Mouse (Mus musculus) MEL (cell line): ENCODE results near the gene Myl7. TPM values are rescaled to one million over a fixed set of nuclear protein-coding genes. Genes with fewer than 3 reads are reported as not detected.
A peak's percentile ranks its signal among the peaks of the same experiment; 100 is the strongest.

Experiments
- DNase-seq: peaks from one replicate; pipeline ENCODE4 v3.0.0; 2011; ENCODE audit warnings: low read depth, low spot score
- H3K27ac ChIP-seq: 2 replicates; pipeline ENCODE4 v1.5.1; 2012; ENCODE audit warnings: low read depth, mild to moderate bottlenecking, control low read depth, low read length, moderate library complexity; ENCODE audit not compliant: control insufficient read depth
- H3K27me3 ChIP-seq, 2 experiments: fragments of 150-350 bp in 1 of 2; sonication (generic) in 1 of 2; 2 replicates each; pipeline ENCODE4 v1.6.1; 2012; ENCODE audit warnings: low read length in 2 of 2, mild to moderate bottlenecking in 2 of 2, improper control_type of control experiment in 1 of 2, moderate library complexity in 1 of 2; ENCODE audit not compliant: insufficient read depth in 2 of 2, control insufficient read depth in 1 of 2
- H3K36me3 ChIP-seq, 2 experiments: 2 replicates each; pipeline ENCODE4 v1.6.1; 2012 to 2014; ENCODE audit warnings: low read length in 2 of 2, improper control_type of control experiment in 1 of 2, inconsistent platforms in 1 of 2, mild to moderate bottlenecking in 1 of 2; ENCODE audit not compliant: insufficient read depth in 2 of 2, control insufficient read depth in 1 of 2
- H3K4me1 ChIP-seq, 2 experiments: fragments of 150-350 bp in 1 of 2; sonication (generic) in 1 of 2; 2 replicates each; pipeline ENCODE4 v1.6.1; 2012; ENCODE audit warnings: low read length in 2 of 2, improper control_type of control experiment in 1 of 2, mild to moderate bottlenecking in 1 of 2; ENCODE audit not compliant: insufficient read depth in 2 of 2, control insufficient read depth in 1 of 2
- H3K4me3 ChIP-seq, 2 experiments: fragments of 150-350 bp in 1 of 2; sonication (generic) in 1 of 2; 2 replicates each; pipeline ENCODE4 v1.5.1; 2012; ENCODE audit warnings: low read depth in 2 of 2, low read length in 2 of 2, mild to moderate bottlenecking in 2 of 2, moderate library complexity in 2 of 2, control low read depth in 1 of 2, improper control_type of control experiment in 1 of 2; ENCODE audit not compliant: control insufficient read depth in 1 of 2, insufficient read depth in 1 of 2
- H3K79me2 ChIP-seq: 2 replicates; pipeline ENCODE4 v1.6.1; 2012; ENCODE audit warnings: mild to moderate bottlenecking, low read length, moderate library complexity; ENCODE audit not compliant: control insufficient read depth, poor library complexity, insufficient read depth
- H3K9ac ChIP-seq: 2 replicates; pipeline ENCODE4 v1.6.1; 2012; ENCODE audit warnings: low read depth, mild to moderate bottlenecking, control low read depth, low read length, moderate library complexity; ENCODE audit not compliant: control insufficient read depth, poor library complexity, severe bottlenecking
- H3K9me3 ChIP-seq: fragments of 150-350 bp; sonication (generic); replicated peaks from 2 replicates; pipeline ENCODE4 v1.6.1; 2012; ENCODE audit warnings: mild to moderate bottlenecking, low read length, improper control_type of control experiment, moderate library complexity; ENCODE audit not compliant: insufficient read depth
- CHD1 ChIP-seq: IDR thresholded peaks from 2 replicates; pipeline ENCODE4 v1.6.1; 2012; ENCODE audit warnings: low read depth, mild to moderate bottlenecking, inconsistent platforms, low read length, improper control_type of control experiment
- CHD2 ChIP-seq: IDR thresholded peaks from 2 replicates; pipeline ENCODE4 v1.6.1; 2011; ENCODE audit warnings: low read length, improper control_type of control experiment
- CTCF ChIP-seq, 3 experiments: IDR thresholded peaks in 2 of 3; conservative IDR thresholded peaks in 1 of 3; 2 replicates each; pipeline ENCODE4 v1.5.1; 2011 to 2012; ENCODE audit warnings: low read length in 3 of 3, low read depth in 2 of 3, mild to moderate bottlenecking in 2 of 3, improper control_type of control experiment in 1 of 3, inconsistent platforms in 1 of 3, mixed read lengths in 1 of 3, moderate library complexity in 1 of 3; ENCODE audit not compliant: control insufficient read depth in 1 of 3, insufficient read depth in 1 of 3, poor library complexity in 1 of 3, severe bottlenecking in 1 of 3
- E2F4 ChIP-seq: IDR thresholded peaks from 2 replicates; pipeline ENCODE4 v1.6.1; 2011; ENCODE audit warnings: low read depth, low read length, improper control_type of control experiment, borderline replicate concordance
- EP300 ChIP-seq, 2 experiments: IDR thresholded peaks; 2 replicates each; pipeline ENCODE4 v1.6.1; 2011; ENCODE audit warnings: improper control_type of control experiment in 2 of 2, low read length in 2 of 2, low read depth in 1 of 2, mild to moderate bottlenecking in 1 of 2
- GATA1 ChIP-seq: IDR thresholded peaks from 2 replicates; pipeline ENCODE4 v1.6.1; 2011; ENCODE audit warnings: low read depth, low read length, improper control_type of control experiment
- JUND ChIP-seq: IDR thresholded peaks from 2 replicates; pipeline ENCODE4 v1.6.1; 2011; ENCODE audit warnings: low read depth, mild to moderate bottlenecking, improper control_type of control experiment, low read length
- KAT2A ChIP-seq: conservative IDR thresholded peaks from 2 replicates; pipeline ENCODE4 v1.6.1; 2012; ENCODE audit warnings: low read depth, low read length, improper control_type of control experiment, inconsistent platforms
- MAX ChIP-seq: IDR thresholded peaks from 2 replicates; pipeline ENCODE4 v1.6.1; 2011; ENCODE audit warnings: low read length, improper control_type of control experiment
- MXI1 ChIP-seq: IDR thresholded peaks from 2 replicates; pipeline ENCODE4 v1.6.1; 2011; ENCODE audit warnings: mild to moderate bottlenecking, low read depth, low read length, improper control_type of control experiment
- MYB ChIP-seq: IDR thresholded peaks from 2 replicates; pipeline ENCODE4 v1.6.1; 2011; ENCODE audit warnings: mild to moderate bottlenecking, low read depth, low read length, improper control_type of control experiment
- NRF1 ChIP-seq: IDR thresholded peaks from 2 replicates; pipeline ENCODE4 v1.6.1; 2014; ENCODE audit warnings: low read depth, mild to moderate bottlenecking, inconsistent platforms, low read length, improper control_type of control experiment, moderate library complexity; ENCODE audit not compliant: poor library complexity, insufficient read depth, severe bottlenecking
- POLR2AphosphoS2 ChIP-seq: IDR thresholded peaks from 2 replicates; pipeline ENCODE4 v1.6.1; 2011; ENCODE audit warnings: low read length, improper control_type of control experiment
- POLR2AphosphoS5 ChIP-seq: IDR thresholded peaks from 2 replicates; pipeline ENCODE4 v1.6.1; 2012; ENCODE audit warnings: low read depth, borderline replicate concordance, mild to moderate bottlenecking, inconsistent platforms, low read length, moderate library complexity, mixed read lengths
- RCOR1 ChIP-seq: IDR thresholded peaks from 2 replicates; pipeline ENCODE4 v1.6.1; 2012; ENCODE audit warnings: low read depth, mild to moderate bottlenecking, inconsistent platforms, low read length, improper control_type of control experiment
- SIN3A ChIP-seq: IDR thresholded peaks from 2 replicates; pipeline ENCODE4 v1.6.1; 2012; ENCODE audit warnings: low read length, improper control_type of control experiment, inconsistent platforms
- SMC3 ChIP-seq: IDR thresholded peaks from 2 replicates; pipeline ENCODE4 v1.6.1; 2011; ENCODE audit warnings: low read depth, low read length, improper control_type of control experiment
- TAL1 ChIP-seq: IDR thresholded peaks from 2 replicates; pipeline ENCODE4 v1.6.1; 2012; ENCODE audit warnings: mild to moderate bottlenecking, inconsistent platforms, low read length, moderate library complexity, mixed read lengths
- TBP ChIP-seq: IDR thresholded peaks from 2 replicates; pipeline ENCODE4 v1.8.0; 2011; ENCODE audit warnings: low read depth, low read length, improper control_type of control experiment
- TCF12 ChIP-seq: IDR thresholded peaks from 2 replicates; pipeline ENCODE4 v1.6.1; 2014; ENCODE audit warnings: low read depth, mild to moderate bottlenecking, inconsistent platforms, low read length, improper control_type of control experiment, moderate library complexity
- USF2 ChIP-seq, 2 experiments: IDR thresholded peaks; 2 replicates each; pipeline ENCODE4 v1.6.1; 2011 to 2012; ENCODE audit warnings: improper control_type of control experiment in 2 of 2, low read length in 2 of 2, borderline replicate concordance in 1 of 2, inconsistent platforms in 1 of 2, low read depth in 1 of 2, mild to moderate bottlenecking in 1 of 2; ENCODE audit not compliant: insufficient read depth in 1 of 2
- ZMIZ1 ChIP-seq: IDR thresholded peaks from 2 replicates; pipeline ENCODE4 v1.6.1; 2012; ENCODE audit warnings: low read depth, mild to moderate bottlenecking, inconsistent platforms, low read length, improper control_type of control experiment, moderate library complexity
- polyA plus RNA-seq, 2 experiments: library from polyadenylated mRNA; stranded (reverse) in 1 of 2; unstranded in 1 of 2; fragments of >175 nt in 1 of 2; fragments of >200 nt in 1 of 2; gene quantifications; 2 replicates each; pipeline versions ENCODE4 v1.2.1 to v1.2.4; 2012; ENCODE audit warnings: low replicate concordance in 2 of 2, low read depth in 1 of 2; ENCODE audit not compliant: insufficient read length in 2 of 2, insufficient read depth in 1 of 2, missing spikeins in 1 of 2
- total RNA-seq: library from RNA; depleted of rRNA; stranded (reverse); fragments of 300-350 nt; gene quantifications from 2 replicates; pipeline ENCODE4 v1.2.3, GENCODE M21; 2012

Gene Myl7
- total and polyA plus RNA-seq, 3 experiments: not detected

DNA sequence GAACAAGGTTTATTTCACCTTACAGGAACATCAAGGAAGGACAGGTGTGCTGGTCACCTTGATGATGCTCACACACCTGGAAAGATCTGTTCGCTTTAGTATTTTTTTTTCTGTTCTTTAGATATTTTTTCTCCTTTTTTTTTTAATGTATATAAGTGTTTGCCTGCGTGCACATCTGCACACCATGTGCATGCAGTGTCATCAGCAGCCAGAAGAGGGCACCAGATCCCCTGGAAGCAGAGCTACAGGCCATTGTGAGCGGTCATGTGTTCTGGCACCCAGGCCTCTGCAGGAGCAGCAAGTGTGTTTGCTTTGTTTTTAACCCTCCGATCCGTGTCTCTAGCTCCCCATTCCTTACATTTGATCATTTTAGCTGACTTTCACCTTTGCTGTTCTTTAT, 18.7 kb downstream of the Myl7 start (continued):
- TF ChIP-seq TAL1 (no peak), KAT2A (no peak), CTCF (IDR thresholded peaks at IDR 0.05 in 2 of 3, conservative IDR thresholded peaks at IDR 0.05 in 1 of 3; ENCODE audit: control insufficient read depth in 1 of 3, insufficient read depth in 1 of 3, low read depth in 2 of 3, low read length in 3 of 3, poor library complexity in 1 of 3, severe bottlenecking in 1 of 3) (peak; percentile 83 to 91 (median 84)), MYB (no peak)

GRCm38 (mm10) chr11:5878661-5879060, 19.9 kb downstream of the Myl7 start:
- H3K9me3 ChIP-seq: no peaks in the 10 kb centered on the region
- H3K27ac ChIP-seq: peak overlapping the region; percentile 82
- H3K36me3 ChIP-seq: peaks cover 0 to 8% of the 10 kb centered on the region in 2 experiments; a peak in 3 of 4 replicates
- TF ChIP-seq NRF1 (no peak), POLR2AphosphoS5 (no peak), TBP (no peak), JUND (no peak), CHD2 (no peak), RCOR1 (no peak), GATA1 (no peak), EP300 (IDR thresholded peaks at IDR 0.05; ENCODE audit: low read depth in 1 of 2, low read length in 2 of 2) (0 out of 4 replicates have a peak, but pooled peaks of 1 of the 2 experiments have one; percentile 6), POLR2AphosphoS2 (no peak), TAL1 (no peak), CHD1 (peak; percentile 10; the same call in 1 of the 2 replicates), ZMIZ1 (no peak), USF2 (IDR thresholded peaks at IDR 0.05; ENCODE audit: borderline replicate concordance in 1 of 2, insufficient read depth in 1 of 2, low read depth in 1 of 2, low read length in 2 of 2) (no peak), SMC3 (no peak), MAX (peak; percentile 15), TCF12 (peak; percentile 1; the same call in 1 of the 2 replicates), MXI1 (peak; percentile 71), SIN3A (no peak; the same call in 1 of the 2 replicates), E2F4 (no peak)
- peak overlapping the region; percentile 67 to 70 for H3K4me3 ChIP-seq
- peaks cover 11% of the 10 kb centered on the region for H3K79me2 ChIP-seq
- peak; percentile 84 for DNase-seq
- peaks cover 3 to 11% of the 10 kb centered on the region in 2 experiments; a peak in 3 of 4 replicates for H3K4me1 ChIP-seq
- no peaks in the 10 kb centered on the region for H3K27me3 ChIP-seq
- H3K9ac ChIP-seq: peak overlapping the region; percentile 88
